Mouse (Mus musculus): ENCODE data around the gene Theg. TPM values are rescaled to one million over a fixed set of nuclear protein-coding genes. Genes with fewer than 3 reads are reported as not detected.
A peak's percentile ranks its signal among the peaks of the same experiment; 100 is the strongest.

Gene Theg
- polyA plus RNA-seq, 1 experiment from 2014 or later: not detected

DNA sequence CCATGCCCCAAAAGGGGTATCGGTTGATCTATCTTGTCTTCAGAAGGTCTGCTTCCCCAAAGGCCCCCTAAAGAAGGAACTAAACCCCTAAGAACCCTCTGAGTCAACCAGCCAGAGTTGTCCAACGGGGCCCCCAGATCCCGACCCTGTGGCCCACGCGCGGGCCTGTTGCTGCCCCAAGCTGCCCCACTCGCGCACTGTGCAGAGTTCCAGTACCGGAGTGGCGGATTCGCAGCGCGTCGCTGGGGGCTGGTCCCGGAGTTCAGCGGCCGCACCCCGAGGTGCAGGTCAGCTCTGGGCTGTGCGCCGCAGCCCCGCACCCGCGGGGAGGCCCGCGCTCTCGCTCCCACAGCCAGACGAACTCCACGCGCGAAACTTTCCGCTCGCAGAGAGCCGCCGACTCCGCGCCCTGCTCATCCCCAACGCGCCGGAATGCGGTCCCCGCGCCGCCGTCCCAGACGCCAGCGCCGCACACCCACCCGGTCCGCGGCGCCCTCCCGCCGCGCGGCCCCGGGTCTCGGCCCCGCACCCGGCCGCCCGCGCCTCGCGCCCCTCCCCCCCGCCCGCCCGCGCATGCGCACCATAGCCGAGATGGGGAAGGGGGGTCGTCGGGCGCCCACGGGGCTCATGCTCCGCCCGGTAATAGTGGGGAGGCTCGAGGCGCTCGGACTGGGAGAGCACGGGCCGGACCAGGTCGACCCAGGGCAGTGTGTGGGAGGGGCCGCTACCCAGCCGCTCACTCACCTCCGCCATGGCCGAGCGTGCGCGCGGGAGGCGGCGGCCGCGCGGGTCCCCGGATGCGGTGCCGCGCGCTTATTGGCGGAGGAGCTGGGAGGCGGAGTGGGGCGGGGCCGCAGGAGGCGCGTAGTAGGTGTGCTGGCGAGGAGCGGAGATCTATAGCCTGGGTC, 32.5 kb downstream of the Theg start, which contains the start of gene Mier2:
Gene Mier2 (minus strand): TSS at position 870 of the 908 bp plus-strand sequence.
- Histone ChIP-seq H3K9me3 (ENCODE audit: control insufficient read depth, low read length) (no peaks in the 10 kb centered on the region), H3K36me3 (ENCODE audit: control insufficient read depth, insufficient read depth, low read length) (peaks cover 9% of the 10 kb centered on the region; the same call in 1 of the 2 replicates), H3K9ac (replicated peaks; ENCODE audit: low read depth, low read length) (peak within 1 kb of the TSS; percentile 89), H3K4me1 (ENCODE audit: control insufficient read depth, insufficient read depth, low read length) (peaks cover 13% of the 10 kb centered on the region), H3K27ac (ENCODE audit: low read depth, low read length) (peak within 1 kb of the TSS; percentile 55; the same call in 1 of the 2 replicates), H3K27me3 (ENCODE audit: control insufficient read depth, insufficient read depth, low read length) (no peaks in the 10 kb centered on the region), H3K4me3 (ENCODE audit: low read depth, low read length) (peak within 1 kb of the TSS; percentile 83), H3K4me2 (ENCODE audit: low read depth, low read length) (peak within 1 kb of the TSS; percentile 85)
- WGBS: 1% methylated on average over 78 of the region's 108 CpGs
- ATAC-seq (ENCODE audit: low read depth): peak; percentile 92

GRCm38 (mm10) chr10:79553691-79554090, 33.4 kb downstream of the Theg start:
- Histone ChIP-seq H3K4me3 (ENCODE audit: low read depth, low read length) (peak overlapping the region; percentile 83), H3K9ac (replicated peaks; ENCODE audit: low read depth, low read length) (peak overlapping the region; percentile 89), H3K9me3 (ENCODE audit: control insufficient read depth, low read length) (no peaks in the 10 kb centered on the region), H3K4me2 (ENCODE audit: low read depth, low read length) (peak overlapping the region; percentile 85), H3K27me3 (ENCODE audit: control insufficient read depth, insufficient read depth, low read length) (no peaks in the 10 kb centered on the region), H3K36me3 (ENCODE audit: control insufficient read depth, insufficient read depth, low read length) (peaks cover 15% of the 10 kb centered on the region; the same call in 1 of the 2 replicates), H3K4me1 (ENCODE audit: control insufficient read depth, insufficient read depth, low read length) (peaks cover 13% of the 10 kb centered on the region), H3K27ac (ENCODE audit: low read depth, low read length) (no peak overlapping the region)
- ATAC-seq (ENCODE audit: low read depth): no peak
- 50% methylated on average over 10 of the region's 10 CpGs for WGBS

GRCm38 (mm10) chr10:79553176-79553575, 34.0 kb downstream of the Theg start:
- no peak overlapping the region for H3K27ac ChIP-seq (ENCODE audit: low read depth, low read length)
- peaks cover 20% of the 10 kb centered on the region for H3K36me3 ChIP-seq (ENCODE audit: control insufficient read depth, insufficient read depth, low read length)
- no peak for ATAC-seq (ENCODE audit: low read depth)
- H3K4me2 ChIP-seq (ENCODE audit: low read depth, low read length): peak overlapping the region; percentile 85; the same call in 1 of the 2 replicates
- no peak overlapping the region for H3K9ac ChIP-seq (replicated peaks; ENCODE audit: low read depth, low read length)
- no peaks in the 10 kb centered on the region for H3K9me3 ChIP-seq (ENCODE audit: control insufficient read depth, low read length)
- 90% methylated on average over 6 of the region's 6 CpGs for WGBS
- peaks cover 13% of the 10 kb centered on the region for H3K4me1 ChIP-seq (ENCODE audit: control insufficient read depth, insufficient read depth, low read length)
- H3K4me3 ChIP-seq (ENCODE audit: low read depth, low read length): peak overlapping the region; percentile 83
- no peaks in the 10 kb centered on the region for H3K27me3 ChIP-seq (ENCODE audit: control insufficient read depth, insufficient read depth, low read length)

DNA sequence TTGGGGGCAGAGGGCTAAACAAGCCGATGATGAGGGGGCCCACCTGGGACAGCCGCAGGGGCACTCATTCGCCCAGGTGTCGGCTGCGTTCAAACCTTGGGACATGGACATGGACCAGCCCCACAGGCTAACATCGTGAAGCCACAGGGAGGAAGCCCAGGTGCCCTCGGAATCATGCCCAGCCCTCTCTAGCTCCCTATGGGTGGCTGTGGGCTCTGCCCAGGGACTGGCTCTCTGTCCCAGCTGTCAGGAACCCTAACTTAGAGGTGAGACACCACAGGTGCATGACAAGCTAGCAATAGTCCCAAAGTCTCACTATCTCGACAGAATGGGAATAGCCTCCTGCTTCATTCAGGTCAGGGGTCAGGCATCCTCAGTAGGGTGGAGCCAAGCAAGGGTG, 34.6 kb downstream of the Theg start:
- no peak for ATAC-seq (ENCODE audit: low read depth)
- Histone ChIP-seq H3K4me2 (ENCODE audit: low read depth, low read length) (no peak overlapping the region), H3K27me3 (ENCODE audit: control insufficient read depth, insufficient read depth, low read length) (no peaks in the 10 kb centered on the region), H3K9ac (replicated peaks; ENCODE audit: low read depth, low read length) (no peak overlapping the region), H3K9me3 (ENCODE audit: control insufficient read depth, low read length) (no peaks in the 10 kb centered on the region), H3K27ac (ENCODE audit: low read depth, low read length) (no peak overlapping the region), H3K4me3 (ENCODE audit: low read depth, low read length) (no peak overlapping the region), H3K4me1 (ENCODE audit: control insufficient read depth, insufficient read depth, low read length) (peaks cover 13% of the 10 kb centered on the region), H3K36me3 (ENCODE audit: control insufficient read depth, insufficient read depth, low read length) (peaks cover 26% of the 10 kb centered on the region)
- 88% methylated on average over 8 of the region's 8 CpGs for WGBS

DNA sequence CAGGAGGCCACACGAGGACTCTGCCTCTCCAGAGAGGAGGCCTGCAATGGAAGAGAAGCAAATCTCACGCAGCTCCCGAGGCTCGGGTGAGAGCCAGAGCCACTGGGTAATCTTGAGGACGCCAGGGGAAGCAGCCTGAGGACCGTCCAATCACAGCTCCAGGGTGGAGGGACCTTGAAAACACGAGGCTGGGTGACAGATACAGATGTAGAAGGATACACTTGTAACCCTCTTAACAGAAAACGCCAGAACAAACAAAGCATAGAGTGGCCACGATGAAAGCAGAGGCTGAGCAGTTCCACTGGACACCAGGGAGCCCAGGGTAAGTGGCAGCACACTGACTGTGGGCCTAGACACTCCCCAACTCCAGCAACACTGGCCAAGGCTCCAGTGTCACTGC, 36.8 kb downstream of the Theg start:
- Histone ChIP-seq H3K9ac (replicated peaks; ENCODE audit: low read depth, low read length) (no peak overlapping the region), H3K4me1 (ENCODE audit: control insufficient read depth, insufficient read depth, low read length) (peaks cover 13% of the 10 kb centered on the region), H3K4me2 (ENCODE audit: low read depth, low read length) (no peak overlapping the region), H3K4me3 (ENCODE audit: low read depth, low read length) (no peak overlapping the region), H3K27ac (ENCODE audit: low read depth, low read length) (no peak overlapping the region), H3K36me3 (ENCODE audit: control insufficient read depth, insufficient read depth, low read length) (peaks cover 40% of the 10 kb centered on the region), H3K27me3 (ENCODE audit: control insufficient read depth, insufficient read depth, low read length) (no peaks in the 10 kb centered on the region), H3K9me3 (ENCODE audit: control insufficient read depth, low read length) (no peaks in the 10 kb centered on the region)
- no peak for ATAC-seq (ENCODE audit: low read depth)
- 87% methylated on average over 9 of the region's 9 CpGs for WGBS

GRCm38 (mm10) chr10:79548971-79549723, 38.0 kb downstream of the Theg start:
- 98% methylated on average over 18 of the region's 18 CpGs for WGBS
- Histone ChIP-seq H3K27me3 (ENCODE audit: control insufficient read depth, insufficient read depth, low read length) (no peaks in the 10 kb centered on the region), H3K9me3 (ENCODE audit: control insufficient read depth, low read length) (no peaks in the 10 kb centered on the region), H3K9ac (replicated peaks; ENCODE audit: low read depth, low read length) (no peak overlapping the region), H3K4me1 (ENCODE audit: control insufficient read depth, insufficient read depth, low read length) (peaks cover 12% of the 10 kb centered on the region), H3K36me3 (ENCODE audit: control insufficient read depth, insufficient read depth, low read length) (peaks cover 52% of the 10 kb centered on the region), H3K4me3 (ENCODE audit: low read depth, low read length) (no peak overlapping the region), H3K27ac (ENCODE audit: low read depth, low read length) (no peak overlapping the region), H3K4me2 (ENCODE audit: low read depth, low read length) (no peak overlapping the region)
- ATAC-seq (ENCODE audit: low read depth): no peak

DNA sequence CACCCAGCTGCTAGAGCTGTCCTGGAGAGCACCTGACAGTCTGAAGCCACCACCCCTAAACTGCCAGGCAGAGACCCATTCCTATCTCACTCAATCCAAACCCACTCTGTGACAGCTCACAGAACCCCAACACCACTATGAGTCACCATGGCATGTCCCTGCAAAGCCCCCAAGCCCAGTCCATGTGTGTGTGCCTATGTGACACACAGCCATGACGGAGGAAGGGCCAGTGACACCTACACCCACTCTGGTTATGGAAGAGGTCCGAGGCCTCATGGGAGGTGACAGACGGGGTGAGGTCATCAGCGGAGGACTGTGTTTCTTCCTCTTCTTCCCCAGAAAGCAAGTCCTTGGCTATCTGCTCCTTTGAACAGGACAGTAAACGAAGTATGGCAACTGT, 38.6 kb downstream of the Theg start:
- Histone ChIP-seq H3K36me3 (ENCODE audit: control insufficient read depth, insufficient read depth, low read length) (peaks cover 55% of the 10 kb centered on the region), H3K9me3 (ENCODE audit: control insufficient read depth, low read length) (no peaks in the 10 kb centered on the region), H3K27me3 (ENCODE audit: control insufficient read depth, insufficient read depth, low read length) (no peaks in the 10 kb centered on the region), H3K9ac (replicated peaks; ENCODE audit: low read depth, low read length) (no peak overlapping the region), H3K4me3 (ENCODE audit: low read depth, low read length) (no peak overlapping the region), H3K4me2 (ENCODE audit: low read depth, low read length) (no peak overlapping the region), H3K4me1 (ENCODE audit: control insufficient read depth, insufficient read depth, low read length) (peaks cover 6% of the 10 kb centered on the region), H3K27ac (ENCODE audit: low read depth, low read length) (no peak overlapping the region)
- ATAC-seq (ENCODE audit: low read depth): no peak
- 92% methylated on average over 5 of the region's 5 CpGs for WGBS

DNA sequence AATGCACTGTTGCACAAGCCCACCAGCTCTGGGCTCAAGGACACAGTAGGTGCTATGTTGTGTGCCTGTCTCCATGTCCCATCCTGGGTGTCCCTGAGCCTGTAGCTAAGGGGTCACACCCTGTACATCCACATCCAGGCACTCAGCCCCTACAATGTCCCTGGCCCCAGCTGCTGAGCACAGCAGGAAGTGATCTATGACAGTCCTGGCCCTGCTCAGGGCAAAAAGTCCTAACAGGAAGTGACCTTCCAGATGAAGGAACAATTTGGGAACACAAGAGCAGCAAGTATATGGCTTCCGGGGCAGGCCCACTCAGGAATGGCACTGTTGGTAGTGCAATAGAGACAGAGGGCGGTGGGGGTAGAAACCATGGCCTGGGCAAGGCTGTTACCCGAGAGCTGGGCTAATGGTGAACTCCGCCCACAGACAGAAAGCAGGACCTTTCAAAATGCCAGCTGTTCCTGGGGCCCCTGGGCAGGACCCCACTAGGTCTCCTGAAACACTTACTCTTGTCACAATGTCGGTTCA, 39.9 kb downstream of the Theg start:
- WGBS: 81% methylated on average over 5 of the region's 5 CpGs
- Histone ChIP-seq H3K9me3 (ENCODE audit: control insufficient read depth, low read length) (no peaks in the 10 kb centered on the region), H3K27ac (ENCODE audit: low read depth, low read length) (no peak overlapping the region), H3K4me3 (ENCODE audit: low read depth, low read length) (no peak overlapping the region), H3K36me3 (ENCODE audit: control insufficient read depth, insufficient read depth, low read length) (peaks cover 67% of the 10 kb centered on the region), H3K9ac (replicated peaks; ENCODE audit: low read depth, low read length) (no peak overlapping the region), H3K4me2 (ENCODE audit: low read depth, low read length) (no peak overlapping the region), H3K4me1 (ENCODE audit: control insufficient read depth, insufficient read depth, low read length) (no peaks in the 10 kb centered on the region), H3K27me3 (ENCODE audit: control insufficient read depth, insufficient read depth, low read length) (no peaks in the 10 kb centered on the region)
- no peak for ATAC-seq (ENCODE audit: low read depth)
